Mouse (Mus musculus) forebrain, embryonic 11.5 days (tissue): ENCODE measurements around the gene Nlrc5. TPM values are rescaled to one million over a fixed set of nuclear protein-coding genes. Genes with fewer than 3 reads are reported as not detected.

ENCODE experiments used
- ATAC-seq: fragments of 200-750 bp; cut with Nextera tagmentation; replicated peaks from 2 replicates; pipeline ENCODE4 v1.8.0; 2017; ENCODE audit warnings: moderate TSS enrichment; ENCODE audit not compliant: low FRiP score
- DNase-seq: peaks from one replicate; pipeline ENCODE4 v3.0.0-alpha.2; 2017; ENCODE audit warnings: low spot score
- H3K27ac ChIP-seq: fragments of 300-500 bp; sonication (generic); 2 replicates; pipeline ENCODE4 v1.5.1; 2014; ENCODE audit warnings: low read depth, low read length
- H3K27me3 ChIP-seq: fragments of 300-500 bp; sonication (generic); 2 replicates; pipeline ENCODE4 v1.6.1; 2014; ENCODE audit warnings: mild to moderate bottlenecking, low read length, mixed read lengths; ENCODE audit not compliant: control insufficient read depth, insufficient read depth
- H3K36me3 ChIP-seq: fragments of 300-500 bp; sonication (generic); 2 replicates; pipeline ENCODE4 v1.6.1; 2014; ENCODE audit warnings: mild to moderate bottlenecking, low read length, moderate library complexity, mixed read lengths; ENCODE audit not compliant: control insufficient read depth, insufficient read depth
- H3K4me1 ChIP-seq: fragments of 300-500 bp; sonication (generic); replicated peaks from 2 replicates; pipeline ENCODE4 v1.6.1; 2014; ENCODE audit warnings: low read length, mixed read lengths; ENCODE audit not compliant: control insufficient read depth, insufficient read depth
- H3K4me2 ChIP-seq: fragments of 300-500 bp; sonication (generic); 2 replicates; pipeline ENCODE4 v1.6.1; 2014; ENCODE audit warnings: low read depth, mild to moderate bottlenecking, low read length, moderate library complexity, mixed read lengths; ENCODE audit not compliant: severe bottlenecking
- H3K4me3 ChIP-seq: fragments of 300-500 bp; sonication (generic); 2 replicates; pipeline ENCODE4 v1.5.1; 2014; ENCODE audit warnings: low read depth, low read length
- H3K9ac ChIP-seq: fragments of 300-500 bp; sonication (generic); 2 replicates; pipeline ENCODE4 v1.6.1; 2014; ENCODE audit warnings: low read length
- H3K9me3 ChIP-seq: fragments of 300-500 bp; sonication (generic); 2 replicates; pipeline ENCODE4 v1.6.1; 2016; ENCODE audit warnings: low read length, mixed read lengths; ENCODE audit not compliant: control insufficient read depth
- WGBS: fragments of 180-500 bp; shearing (Covaris S2); extraction: QIAGEN DNeasy Blood & Tissue Kit; methylation state at CpG from one replicate; pipeline ENCODE4 v1.1.7; 2014; 5-methylcytosine and 5-hydroxymethylcytosine counted together
- polyA plus RNA-seq: library from polyadenylated mRNA; unstranded; fragments of >200 nt; fragmentation: Nextera tagmentation; extraction: Ambion mirVana; gene quantifications from 2 replicates; pipeline ENCODE4 v1.2.1, GENCODE M21; 2014

Nlrc5 gene
- polyA plus RNA-seq, 1 experiment from 2014 or later, result 0.09 TPM

DNA sequence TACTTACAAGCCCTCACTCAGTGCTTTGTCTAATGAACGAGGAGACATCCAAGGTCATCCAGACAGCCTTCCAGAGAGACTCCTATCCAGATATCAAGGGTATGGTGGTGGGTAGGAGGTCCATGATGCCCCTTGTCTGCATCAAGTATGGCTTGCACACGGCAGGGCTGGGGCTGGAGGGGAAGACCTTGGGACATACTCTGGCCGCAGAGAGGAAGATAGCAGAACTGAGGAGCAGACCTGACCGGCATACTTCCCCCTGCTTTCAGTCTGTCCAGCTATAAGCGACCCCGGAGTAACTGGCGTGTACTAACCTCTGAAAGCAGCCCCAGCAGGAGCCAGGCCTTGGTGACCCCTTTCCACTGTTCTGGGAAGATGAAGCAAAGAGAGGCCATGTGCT is 24.6 kb upstream of the Nlrc5 start:
- WGBS, result 93% methylated on average over 7 of the region's 7 CpGs
- no peak overlapping the region for H3K9ac ChIP-seq

DNA sequence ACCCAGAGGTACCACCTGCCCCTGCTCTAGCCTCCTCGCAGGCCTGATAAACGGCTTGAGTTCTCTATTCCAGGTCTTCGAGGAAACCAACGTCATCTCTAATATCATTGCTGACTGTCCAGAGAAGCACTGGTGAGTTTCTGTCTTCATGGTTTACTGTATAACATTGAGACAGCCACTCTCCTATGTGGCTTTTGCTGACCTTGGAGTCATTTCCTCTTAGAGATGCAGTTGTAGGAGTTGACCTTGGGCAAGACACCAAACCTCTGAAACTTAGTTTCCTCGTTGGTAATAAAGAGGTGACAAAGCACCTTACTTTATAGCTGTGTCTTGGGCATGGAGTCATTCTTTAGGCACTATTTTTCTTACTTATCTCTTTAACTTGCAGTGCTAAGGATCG is 21.6 kb upstream of the Nlrc5 start:
- 86% methylated on average over 6 of the region's 6 CpGs for WGBS
- no peak for DNase-seq
- no peak overlapping the region for H3K4me2 ChIP-seq
- no peaks in the 10 kb centered on the region for H3K36me3 ChIP-seq
- no peak overlapping the region for H3K9ac ChIP-seq
- H3K27me3 ChIP-seq, result no peaks in the 10 kb centered on the region
- no peak for ATAC-seq
- H3K4me3 ChIP-seq, result no peak overlapping the region
- H3K9me3 ChIP-seq, result no peaks in the 10 kb centered on the region
- no peaks in the 10 kb centered on the region for H3K4me1 ChIP-seq
- no peak overlapping the region for H3K27ac ChIP-seq

More for the DNA sequence above, 24.6 kb upstream of the Nlrc5 start:
- Histone ChIP-seq H3K9me3 (no peaks in the 10 kb centered on the region), H3K4me2 (no peak overlapping the region), H3K4me3 (no peak overlapping the region), H3K4me1 (no peaks in the 10 kb centered on the region), H3K36me3 (no peaks in the 10 kb centered on the region), H3K27ac (no peak overlapping the region), H3K27me3 (no peaks in the 10 kb centered on the region)
- no peak for ATAC-seq
- no peak for DNase-seq

DNA sequence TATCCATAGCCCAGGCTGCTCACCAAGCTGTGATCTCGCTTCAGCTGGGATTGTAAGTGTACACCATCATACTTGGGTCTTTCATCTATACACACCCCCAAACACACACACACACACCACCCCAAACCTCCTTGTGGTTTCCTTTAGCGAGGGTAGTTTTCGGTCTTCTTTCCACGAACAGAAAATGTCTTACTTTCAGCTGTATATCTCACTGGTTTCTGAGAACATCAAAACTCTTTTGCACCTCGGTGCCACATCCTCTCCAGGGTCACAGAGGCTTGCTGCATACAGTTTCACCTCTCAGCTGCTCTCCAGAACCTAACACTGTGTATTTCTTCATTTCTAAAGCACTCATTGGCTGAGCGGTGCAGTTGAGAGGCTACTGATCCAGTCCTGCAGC is 20.6 kb upstream of the Nlrc5 start:
- ATAC-seq (no peak), DNase-seq (no peak)
- Histone ChIP-seq H3K36me3 (no peaks in the 10 kb centered on the region), H3K9me3 (no peaks in the 10 kb centered on the region), H3K9ac (no peak overlapping the region), H3K4me1 (no peaks in the 10 kb centered on the region), H3K4me3 (no peak overlapping the region), H3K27ac (no peak overlapping the region), H3K4me2 (no peak overlapping the region), H3K27me3 (no peaks in the 10 kb centered on the region)
- 89% methylated on average over 6 of the region's 6 CpGs for WGBS

DNA sequence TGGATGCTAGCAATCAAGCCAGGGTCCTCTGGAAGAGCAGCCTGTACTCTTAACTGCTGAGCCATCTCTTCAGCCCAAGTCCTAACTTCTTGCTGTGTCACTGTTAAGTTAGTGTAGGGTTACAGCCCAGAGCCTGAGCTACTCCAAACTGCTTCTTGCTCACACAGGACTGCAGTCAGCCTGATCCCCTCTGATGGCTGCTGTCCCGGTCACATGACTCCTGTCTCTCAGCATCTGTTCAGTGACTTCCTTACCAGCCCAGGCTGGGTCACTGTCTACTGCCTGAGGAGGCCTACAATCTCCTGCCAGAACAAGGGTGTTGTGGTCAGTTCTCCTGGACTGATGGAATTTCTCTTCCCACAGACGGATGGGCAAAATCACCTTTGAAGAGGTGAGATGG is 18.9 kb upstream of the Nlrc5 start:
- Histone ChIP-seq H3K4me1 (no peaks in the 10 kb centered on the region), H3K9ac (no peak overlapping the region), H3K36me3 (no peaks in the 10 kb centered on the region), H3K27ac (no peak overlapping the region), H3K4me2 (no peak overlapping the region), H3K27me3 (no peaks in the 10 kb centered on the region), H3K4me3 (no peak overlapping the region), H3K9me3 (no peaks in the 10 kb centered on the region)
- DNase-seq (no peak), ATAC-seq (no peak)
- 77% methylated on average over 2 of the region's 2 CpGs for WGBS

DNA sequence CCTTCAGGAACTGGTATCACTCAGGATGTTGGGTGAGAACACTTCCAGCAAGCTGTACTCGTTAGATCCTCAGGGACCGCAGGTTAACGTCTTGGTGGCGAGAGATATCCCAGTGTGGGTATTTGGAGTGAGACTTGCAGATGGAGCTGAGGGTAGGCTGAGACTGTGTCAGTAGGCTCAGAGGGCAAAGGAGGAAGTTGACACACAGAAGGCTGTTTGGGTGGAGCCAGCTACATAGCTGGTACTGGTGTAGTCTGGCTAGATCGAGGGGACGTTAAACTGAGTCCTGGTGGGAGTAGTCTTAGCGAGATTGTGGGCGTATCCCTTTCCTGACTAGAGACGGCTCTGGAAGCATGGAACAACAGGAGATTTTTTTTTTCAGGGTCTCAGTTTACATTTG is 16.1 kb upstream of the Nlrc5 start:
- H3K4me2 ChIP-seq, result no peak overlapping the region
- DNase-seq, result no peak
- H3K4me1 ChIP-seq, result no peaks in the 10 kb centered on the region
- no peaks in the 10 kb centered on the region for H3K36me3 ChIP-seq
- H3K4me3 ChIP-seq, result no peak overlapping the region
- no peak overlapping the region for H3K27ac ChIP-seq
- no peaks in the 10 kb centered on the region for H3K27me3 ChIP-seq
- WGBS, result 83% methylated on average over 9 of the region's 9 CpGs
- no peaks in the 10 kb centered on the region for H3K9me3 ChIP-seq
- no peak for ATAC-seq
- no peak overlapping the region for H3K9ac ChIP-seq

DNA sequence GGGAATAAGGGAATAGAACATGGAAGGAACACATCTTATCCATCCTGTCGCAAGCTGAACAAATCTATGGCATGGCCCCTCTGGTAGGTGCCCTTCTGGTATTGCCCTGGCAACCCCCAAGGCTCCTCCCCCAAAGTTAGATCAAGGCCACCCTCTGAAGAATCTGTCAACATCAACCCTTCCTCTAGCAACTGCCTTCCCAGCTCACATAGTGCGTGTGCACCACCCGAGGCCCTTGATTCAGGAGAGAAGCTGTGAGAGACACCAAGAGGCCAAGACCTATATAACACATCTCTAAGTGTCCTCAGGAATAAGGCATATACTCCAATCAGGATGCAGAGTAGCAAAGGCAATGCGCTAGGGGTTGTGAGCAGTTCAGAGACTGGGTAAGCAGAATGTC is 11.9 kb upstream of the Nlrc5 start:
- 91% methylated on average over 4 of the region's 4 CpGs for WGBS

DNA sequence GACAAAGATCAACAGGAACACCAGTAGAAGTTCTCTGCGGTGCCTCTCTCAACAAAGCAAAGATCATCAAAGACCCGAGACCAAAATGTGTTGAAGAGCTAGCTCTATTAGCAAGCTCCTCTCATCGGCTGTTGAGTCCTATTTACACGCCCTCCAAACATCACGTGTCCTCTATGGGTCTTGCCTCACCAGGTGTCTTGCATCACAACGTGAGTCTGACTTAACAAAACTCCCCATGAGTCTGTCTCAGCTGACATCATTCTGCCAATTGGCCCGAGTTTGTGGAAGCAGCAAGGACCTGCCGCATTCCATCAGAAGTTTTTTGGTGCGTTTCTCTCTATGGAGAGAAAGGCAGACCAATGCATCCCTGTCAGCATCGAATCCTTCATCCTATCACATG is 6.2 kb upstream of the Nlrc5 start:
- H3K36me3 ChIP-seq, result no peaks in the 10 kb centered on the region
- no peak for ATAC-seq
- no peaks in the 10 kb centered on the region for H3K9me3 ChIP-seq
- H3K4me2 ChIP-seq, result no peak overlapping the region
- WGBS, result 79% methylated on average over 10 of the region's 10 CpGs
- no peak overlapping the region for H3K4me3 ChIP-seq
- no peak for DNase-seq
- no peak overlapping the region for H3K9ac ChIP-seq
- H3K4me1 ChIP-seq, result no peaks in the 10 kb centered on the region
- H3K27me3 ChIP-seq, result no peaks in the 10 kb centered on the region
- H3K27ac ChIP-seq, result no peak overlapping the region

More for the DNA sequence above, 11.9 kb upstream of the Nlrc5 start:
- DNase-seq (no peak), ATAC-seq (no peak)
- H3K27ac ChIP-seq, result no peak overlapping the region
- no peaks in the 10 kb centered on the region for H3K36me3 ChIP-seq
- no peak overlapping the region for H3K4me3 ChIP-seq
- H3K4me1 ChIP-seq, result no peaks in the 10 kb centered on the region
- no peak overlapping the region for H3K9ac ChIP-seq
- no peaks in the 10 kb centered on the region for H3K9me3 ChIP-seq
- no peaks in the 10 kb centered on the region for H3K27me3 ChIP-seq
- no peak overlapping the region for H3K4me2 ChIP-seq

DNA sequence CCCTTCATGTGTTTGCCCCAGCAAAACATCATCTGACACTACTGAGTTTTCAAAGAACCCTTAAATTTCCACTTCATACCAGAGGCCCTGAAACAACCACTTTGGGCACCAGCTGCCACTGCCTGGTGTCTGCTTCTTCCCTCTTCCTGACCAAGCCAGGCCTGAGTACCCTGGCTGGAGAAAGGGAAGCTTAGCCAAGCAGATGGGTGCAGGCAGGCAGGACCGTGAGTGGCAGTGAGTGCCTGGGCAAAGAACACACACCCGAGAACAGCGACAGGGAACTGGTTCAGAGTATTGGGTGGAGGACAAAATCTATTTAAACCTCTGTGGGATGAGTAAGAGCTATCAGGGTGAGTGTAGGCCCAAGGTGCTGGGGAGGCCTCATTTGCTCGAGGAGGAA is 5.7 kb upstream of the Nlrc5 start:
- Histone ChIP-seq H3K4me2 (no peak overlapping the region), H3K4me3 (no peak overlapping the region), H3K9ac (no peak overlapping the region), H3K9me3 (no peaks in the 10 kb centered on the region), H3K4me1 (no peaks in the 10 kb centered on the region), H3K27me3 (no peaks in the 10 kb centered on the region; the same call in 1 of the 2 replicates), H3K27ac (no peak overlapping the region), H3K36me3 (no peaks in the 10 kb centered on the region)
- WGBS, result 71% methylated on average over 4 of the region's 4 CpGs
- no peak for DNase-seq
- ATAC-seq, result no peak

DNA sequence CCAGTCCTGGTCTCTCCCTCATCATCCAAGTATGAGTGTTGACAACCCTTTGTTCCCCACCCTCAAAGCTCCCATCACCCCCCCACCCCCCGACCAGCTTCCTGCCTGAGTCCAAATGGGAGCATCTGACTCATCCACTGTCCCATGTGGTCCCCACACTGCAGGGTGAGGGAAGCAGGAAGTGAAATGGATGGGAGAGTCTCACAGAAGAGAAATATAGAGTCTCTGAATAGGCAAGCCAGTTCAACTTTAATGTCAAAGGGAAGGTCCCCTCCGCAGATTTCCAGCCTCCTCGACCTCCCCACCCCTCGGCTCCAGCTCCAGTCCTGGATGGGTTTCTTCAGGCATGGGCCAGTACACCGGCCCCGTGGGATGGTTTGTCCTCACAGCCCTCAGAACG is 4.8 kb upstream of the Nlrc5 start:
- H3K4me3 ChIP-seq, result no peak overlapping the region
- no peaks in the 10 kb centered on the region for H3K36me3 ChIP-seq
- no peaks in the 10 kb centered on the region for H3K9me3 ChIP-seq
- WGBS, result 90% methylated on average over 7 of the region's 7 CpGs
- H3K4me1 ChIP-seq, result no peaks in the 10 kb centered on the region; the same call in 1 of the 2 replicates
- H3K27me3 ChIP-seq, result no peaks in the 10 kb centered on the region; the same call in 1 of the 2 replicates
- H3K4me2 ChIP-seq, result no peak overlapping the region
- no peak overlapping the region for H3K9ac ChIP-seq
- no peak overlapping the region for H3K27ac ChIP-seq
- no peak for DNase-seq
- no peak for ATAC-seq
